Mouse (Mus musculus) midbrain, embryonic 14.5 days (tissue): Measurements from ENCODE around the gene Tmem200a. TPM values are rescaled to one million over a fixed set of nuclear protein-coding genes. Genes with fewer than 3 reads are reported as not detected.
A peak's percentile ranks its signal among the peaks of the same experiment; 100 is the strongest.

Experiments used
- ATAC-seq: fragments of 200-750 bp; cut with Nextera tagmentation; 2 replicates; pipeline ENCODE4 v1.8.0; 2017; ENCODE audit warnings: moderate number of reproducible peaks, moderate library complexity; ENCODE audit not compliant: low FRiP score, low TSS enrichment
- DNase-seq: peaks from one replicate; pipeline ENCODE4 v3.0.0-alpha.2; 2015
- H3K27ac ChIP-seq: fragments of 300-500 bp; sonication (generic); replicated peaks from 2 replicates; pipeline ENCODE4 v1.5.1; 2014; ENCODE audit warnings: mild to moderate bottlenecking, low read depth, low read length, moderate library complexity
- H3K27me3 ChIP-seq: fragments of 300-500 bp; sonication (generic); 2 replicates; pipeline ENCODE4 v1.6.1; 2014; ENCODE audit warnings: low read length, control low read depth, mixed read lengths; ENCODE audit not compliant: control insufficient read depth, insufficient read depth
- H3K36me3 ChIP-seq: fragments of 300-500 bp; sonication (generic); 2 replicates; pipeline ENCODE4 v1.6.1; 2014; ENCODE audit warnings: low read length, control low read depth; ENCODE audit not compliant: control insufficient read depth, insufficient read depth
- H3K4me1 ChIP-seq: fragments of 300-500 bp; sonication (generic); 2 replicates; pipeline ENCODE4 v1.6.1; 2014; ENCODE audit warnings: mild to moderate bottlenecking, antibody characterized with exemption, low read length, control low read depth; ENCODE audit not compliant: control insufficient read depth, insufficient read depth
- H3K4me2 ChIP-seq: fragments of 300-500 bp; sonication (generic); 2 replicates; pipeline ENCODE4 v1.6.1; 2014; ENCODE audit warnings: mild to moderate bottlenecking, low read length, moderate library complexity
- H3K4me3 ChIP-seq: fragments of 300-500 bp; sonication (generic); replicated peaks from 2 replicates; pipeline ENCODE4 v1.5.1; 2014; ENCODE audit warnings: low read depth, low read length
- H3K9ac ChIP-seq: fragments of 300-500 bp; sonication (generic); replicated peaks from 2 replicates; pipeline ENCODE4 v1.6.1; 2014; ENCODE audit warnings: mild to moderate bottlenecking, low read length, moderate library complexity
- H3K9me3 ChIP-seq: fragments of 300-500 bp; sonication (generic); 2 replicates; pipeline ENCODE4 v1.6.1; 2016; ENCODE audit warnings: low read length, control low read depth, mixed read lengths; ENCODE audit not compliant: control insufficient read depth
- WGBS: fragments of 180-500 bp; shearing (Covaris S2); extraction: QIAGEN DNeasy Blood & Tissue Kit; methylation state at CpG from one replicate; pipeline ENCODE4 v1.1.7; 2014; 5-methylcytosine and 5-hydroxymethylcytosine counted together
- polyA plus RNA-seq: library from polyadenylated mRNA; unstranded; fragments of >200 nt; fragmentation: Nextera tagmentation; extraction: Ambion mirVana; gene quantifications from 2 replicates; pipeline ENCODE4 v1.2.1, GENCODE M21; 2014

The Tmem200a gene
- polyA plus RNA-seq, 1 experiment from 2014 or later: 37.7 TPM

- Histone ChIP-seq H3K4me3 (peak overlapping the region; percentile 83), H3K4me1 (peaks cover 8% of the 10 kb centered on the region; the same call in 1 of the 2 replicates), H3K27ac (0 out of 2 replicates have a peak overlapping the region, but pooled peaks have one; percentile 76), H3K9ac (peak overlapping the region; percentile 93; the same call in 1 of the 2 replicates), H3K36me3 (no peaks in the 10 kb centered on the region), H3K9me3 (no peaks in the 10 kb centered on the region), H3K27me3 (no peaks in the 10 kb centered on the region), H3K4me2 (peak overlapping the region; percentile 73)
- WGBS: 84% methylated on average over 9 of the region's 9 CpGs
- DNase-seq: peak; percentile 19
- ATAC-seq: no peak
Measured at GRCm38 (mm10) chr10:26076949-26077348, 1.9 kb downstream of the Tmem200a start.

GRCm38 (mm10) chr10:26071986-26072385 is 6.9 kb downstream of the Tmem200a start:
- peaks cover 13% of the 10 kb centered on the region; the same call in 1 of the 2 replicates for H3K4me1 ChIP-seq
- no peak overlapping the region for H3K4me3 ChIP-seq
- no peak overlapping the region for H3K4me2 ChIP-seq
- DNase-seq (no peak), ATAC-seq (no peak)
- no peaks in the 10 kb centered on the region for H3K9me3 ChIP-seq
- no peaks in the 10 kb centered on the region for H3K36me3 ChIP-seq
- H3K27ac ChIP-seq: no peak overlapping the region
- no peak overlapping the region for H3K9ac ChIP-seq
- no peaks in the 10 kb centered on the region for H3K27me3 ChIP-seq
- 82% methylated on average over 5 of the region's 5 CpGs for WGBS

- Histone ChIP-seq H3K4me2 (no peak overlapping the region), H3K4me3 (no peak overlapping the region), H3K4me1 (no peaks in the 10 kb centered on the region), H3K27ac (no peak overlapping the region), H3K9me3 (no peaks in the 10 kb centered on the region), H3K9ac (no peak overlapping the region), H3K27me3 (no peaks in the 10 kb centered on the region), H3K36me3 (no peaks in the 10 kb centered on the region)
- no peak for ATAC-seq
- no peak for DNase-seq
- WGBS: 93% methylated on average over 4 of the region's 4 CpGs
Measured at GRCm38 (mm10) chr10:26063071-26063470, 15.8 kb downstream of the Tmem200a start.

- DNase-seq (no peak), ATAC-seq (no peak)
Measured at GRCm38 (mm10) chr10:26059662-26060307, 19.1 kb downstream of the Tmem200a start.

GRCm38 (mm10) chr10:26051177-26051576 is 27.7 kb downstream of the Tmem200a start:
- Histone ChIP-seq H3K36me3 (no peaks in the 10 kb centered on the region), H3K27me3 (no peaks in the 10 kb centered on the region), H3K27ac (no peak overlapping the region), H3K4me1 (no peaks in the 10 kb centered on the region), H3K4me3 (no peak overlapping the region), H3K4me2 (no peak overlapping the region), H3K9me3 (peaks cover 3% of the 10 kb centered on the region; the same call in 1 of the 2 replicates), H3K9ac (no peak overlapping the region)
- ATAC-seq (no peak), DNase-seq (no peak)
- WGBS: 93% methylated on average over 2 of the region's 2 CpGs

More at GRCm38 (mm10) chr10:26059662-26060307, 19.1 kb downstream of the Tmem200a start:
- Histone ChIP-seq H3K9me3 (no peaks in the 10 kb centered on the region), H3K27ac (no peak overlapping the region), H3K4me1 (no peaks in the 10 kb centered on the region), H3K4me3 (no peak overlapping the region), H3K36me3 (no peaks in the 10 kb centered on the region), H3K4me2 (no peak overlapping the region), H3K27me3 (no peaks in the 10 kb centered on the region), H3K9ac (no peak overlapping the region)
- 83% methylated on average over 3 of the region's 3 CpGs for WGBS

DNA sequence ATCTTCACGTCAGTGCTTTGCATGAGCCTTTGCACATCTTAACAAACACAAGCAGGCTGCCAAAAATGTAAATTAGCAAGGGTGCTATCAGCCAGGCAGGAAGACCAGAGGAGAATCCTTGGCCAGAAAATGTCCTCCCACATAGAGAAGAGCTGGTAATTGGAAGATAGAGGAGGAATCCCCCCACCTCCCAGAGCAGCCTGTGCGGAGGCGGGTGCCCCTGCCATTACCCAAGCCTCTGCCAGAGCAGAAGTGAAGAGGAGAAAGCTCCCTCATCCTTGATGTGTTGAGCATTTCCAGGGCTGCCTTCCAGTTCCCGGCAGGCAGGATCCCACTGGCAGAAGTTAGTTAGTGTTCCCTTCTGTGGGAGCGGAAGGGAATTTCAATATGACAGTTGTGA is 43.9 kb downstream of the Tmem200a start:
- no peak for DNase-seq
- H3K36me3 ChIP-seq: 0 out of 2 replicates have a peak, but pooled peaks cover 3% of the 10 kb centered on the region
- no peak for ATAC-seq
- H3K4me1 ChIP-seq: no peaks in the 10 kb centered on the region
- 83% methylated on average over 5 of the region's 5 CpGs for WGBS
- H3K4me3 ChIP-seq: no peak overlapping the region
- H3K4me2 ChIP-seq: no peak overlapping the region
- no peaks in the 10 kb centered on the region for H3K9me3 ChIP-seq
- no peaks in the 10 kb centered on the region for H3K27me3 ChIP-seq
- H3K9ac ChIP-seq: no peak overlapping the region
- H3K27ac ChIP-seq: no peak overlapping the region

DNA sequence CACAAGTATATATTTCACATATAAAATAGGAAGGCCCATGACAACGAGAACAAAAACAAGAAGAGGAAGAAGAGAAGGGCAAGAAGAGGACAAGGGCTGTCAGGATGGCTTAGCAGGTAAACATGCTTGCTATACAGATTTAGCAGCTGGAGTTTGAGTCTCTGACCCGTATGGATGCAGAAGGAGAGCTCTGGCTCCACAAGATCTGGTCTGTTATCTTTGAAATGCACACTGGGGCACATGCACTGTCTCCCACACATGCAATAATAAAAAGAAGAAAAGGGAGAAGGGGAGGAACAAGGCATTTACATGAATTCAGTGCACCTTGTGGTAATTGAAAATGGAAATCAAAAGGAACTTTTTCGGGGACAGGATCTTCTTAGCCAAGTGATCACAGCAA is 60.1 kb downstream of the Tmem200a start:
- Histone ChIP-seq H3K4me3 (no peak overlapping the region), H3K4me1 (no peaks in the 10 kb centered on the region), H3K27me3 (no peaks in the 10 kb centered on the region), H3K9me3 (no peaks in the 10 kb centered on the region), H3K4me2 (no peak overlapping the region), H3K27ac (no peak overlapping the region), H3K36me3 (no peaks in the 10 kb centered on the region), H3K9ac (no peak overlapping the region)
- 80% methylated on average over 3 of the region's 3 CpGs for WGBS
- ATAC-seq: no peak
- DNase-seq: no peak

GRCm38 (mm10) chr10:26014298-26014697 is 64.6 kb downstream of the Tmem200a start:
- Histone ChIP-seq H3K9ac (no peak overlapping the region), H3K27ac (no peak overlapping the region), H3K4me1 (no peaks in the 10 kb centered on the region), H3K36me3 (no peaks in the 10 kb centered on the region), H3K27me3 (no peaks in the 10 kb centered on the region), H3K9me3 (no peaks in the 10 kb centered on the region), H3K4me2 (no peak overlapping the region), H3K4me3 (no peak overlapping the region)
- 59% methylated on average over 1 of the region's 1 CpGs for WGBS
- DNase-seq (no peak), ATAC-seq (no peak)

DNA sequence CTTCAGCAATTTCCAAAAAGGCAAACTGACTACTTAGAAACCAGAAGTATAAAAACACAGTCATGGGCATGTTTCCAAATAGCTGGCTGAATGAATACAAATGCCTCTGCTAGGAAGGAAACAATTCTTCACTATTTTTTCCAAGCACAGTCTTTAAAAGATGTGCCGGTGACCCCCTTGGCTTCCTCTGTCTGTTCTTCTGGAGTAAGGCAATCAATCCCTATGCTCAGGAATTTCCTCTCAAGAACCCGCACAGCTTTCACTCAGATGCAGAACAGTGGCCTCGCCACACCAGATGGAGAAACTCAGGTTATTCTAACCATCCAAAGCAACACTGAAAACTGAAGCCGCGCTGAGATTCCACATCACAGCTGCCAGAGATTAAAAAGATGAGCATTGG is 69.9 kb downstream of the Tmem200a start:
- Histone ChIP-seq H3K9me3 (no peaks in the 10 kb centered on the region), H3K27me3 (no peaks in the 10 kb centered on the region), H3K36me3 (no peaks in the 10 kb centered on the region), H3K4me3 (no peak overlapping the region), H3K9ac (no peak overlapping the region), H3K4me2 (no peak overlapping the region), H3K4me1 (no peaks in the 10 kb centered on the region), H3K27ac (no peak overlapping the region)
- DNase-seq (no peak), ATAC-seq (no peak)
- WGBS: 80% methylated on average over 5 of the region's 5 CpGs
